Mouse (Mus musculus): ENCODE results near the gene Ifnk. TPM values are rescaled to one million over a fixed set of nuclear protein-coding genes. Genes with fewer than 3 reads are reported as not detected.

The Ifnk gene
- polyA plus RNA-seq, 1 experiment, result not detected

DNA sequence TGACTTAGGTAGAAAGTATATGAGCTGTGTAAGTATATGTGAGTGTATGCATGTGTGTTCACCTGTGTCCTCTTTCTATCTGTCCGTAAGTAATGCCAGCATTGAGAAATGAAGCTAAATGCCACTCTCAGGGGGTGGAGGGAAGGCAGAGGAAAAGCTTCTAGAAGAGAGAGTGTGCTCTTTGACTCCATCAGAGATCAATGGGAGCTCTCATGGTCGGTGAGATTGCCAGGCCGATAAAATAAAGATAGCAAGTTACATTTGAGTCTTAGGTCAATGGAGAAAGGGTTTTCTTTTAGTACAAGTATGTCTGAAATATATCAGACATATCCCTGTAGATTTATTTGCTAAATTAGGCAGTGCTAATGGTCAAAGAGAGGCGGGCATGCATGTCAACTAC is 3.5 kb upstream of the Ifnk start:
- TF ChIP-seq POLR2AphosphoS2 (IDR thresholded peaks at IDR 0.05; ENCODE audit: insufficient read length, low read depth), result no peak
- H3K27me3 ChIP-seq (ENCODE audit: control insufficient read depth, insufficient read depth, insufficient read length), result no peaks in the 10 kb centered on the region
- H3ac ChIP-seq (ENCODE audit: control insufficient read depth, insufficient read length), result no peak overlapping the region
- no peak overlapping the region for H3K4me2 ChIP-seq (ENCODE audit: low read depth)
- H3K36me3 ChIP-seq (ENCODE audit: control insufficient read depth, insufficient read depth), result no peaks in the 10 kb centered on the region
- H3K79me2 ChIP-seq (ENCODE audit: control insufficient read depth, insufficient read depth), result no peaks in the 10 kb centered on the region
- no peak overlapping the region for H3K4me3 ChIP-seq

DNA sequence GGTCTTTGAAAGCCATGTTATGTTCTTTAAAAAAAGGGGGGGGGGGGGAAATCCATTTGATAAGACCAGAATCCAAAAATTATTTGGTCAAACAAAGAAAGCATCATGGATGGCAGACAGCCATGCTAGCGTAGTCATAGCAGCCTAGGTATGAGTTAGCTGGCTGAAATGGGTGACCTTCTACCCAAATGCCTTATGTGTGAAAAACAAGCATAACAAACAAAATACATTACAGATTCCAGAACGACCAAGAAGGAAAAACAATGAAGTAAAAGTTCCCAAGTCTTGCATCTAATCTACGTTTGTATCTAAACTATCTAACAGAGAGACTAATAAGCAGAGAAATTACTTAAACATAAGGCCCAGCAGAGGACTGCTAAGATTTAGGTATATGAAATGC is 1.1 kb upstream of the Ifnk start:
- Histone ChIP-seq H3ac (ENCODE audit: control insufficient read depth, insufficient read length) (no peak overlapping the region), H3K4me2 (ENCODE audit: low read depth) (no peak overlapping the region)
- TF ChIP-seq POLR2AphosphoS2 (IDR thresholded peaks at IDR 0.05; ENCODE audit: insufficient read length, low read depth), result no peak
- TF ChIP-seq E2F4 (IDR thresholded peaks at IDR 0.05; ENCODE audit: insufficient read depth), result no peak
- no peak for TF ChIP-seq CEBPB (IDR thresholded peaks at IDR 0.05; ENCODE audit: insufficient read depth, poor library complexity, severe bottlenecking)
- TF ChIP-seq REST (IDR thresholded peaks at IDR 0.05; ENCODE audit: insufficient read depth, insufficient read length), result no peak
- TF ChIP-seq MYOG (IDR thresholded peaks at IDR 0.05; ENCODE audit: control insufficient read depth in 1 of 3, insufficient read depth in 1 of 3, insufficient read length in 2 of 3, low read depth in 2 of 3), result no peak
- TF ChIP-seq USF1 (IDR thresholded peaks at IDR 0.05; ENCODE audit: low read depth), result no peak
- TF ChIP-seq MYOD1 (IDR thresholded peaks at IDR 0.05; ENCODE audit: control insufficient read depth in 1 of 3, insufficient read length in 2 of 3, low read depth in 2 of 3), result no peak
- TF ChIP-seq TCF3 (IDR thresholded peaks at IDR 0.05; ENCODE audit: insufficient read length, low read depth), result no peak
- TF ChIP-seq SRF (IDR thresholded peaks at IDR 0.05; ENCODE audit: control insufficient read depth, insufficient read length, low read depth), result no peak
- no peak for TF ChIP-seq TCF12 (IDR thresholded peaks at IDR 0.05; ENCODE audit: insufficient read depth, poor library complexity, severe bottlenecking)
- TF ChIP-seq POLR2A (IDR thresholded peaks at IDR 0.05; ENCODE audit: insufficient read length, low read depth), result no peak
- no peak for TF ChIP-seq MAX (IDR thresholded peaks at IDR 0.05; ENCODE audit: low read depth)

DNA sequence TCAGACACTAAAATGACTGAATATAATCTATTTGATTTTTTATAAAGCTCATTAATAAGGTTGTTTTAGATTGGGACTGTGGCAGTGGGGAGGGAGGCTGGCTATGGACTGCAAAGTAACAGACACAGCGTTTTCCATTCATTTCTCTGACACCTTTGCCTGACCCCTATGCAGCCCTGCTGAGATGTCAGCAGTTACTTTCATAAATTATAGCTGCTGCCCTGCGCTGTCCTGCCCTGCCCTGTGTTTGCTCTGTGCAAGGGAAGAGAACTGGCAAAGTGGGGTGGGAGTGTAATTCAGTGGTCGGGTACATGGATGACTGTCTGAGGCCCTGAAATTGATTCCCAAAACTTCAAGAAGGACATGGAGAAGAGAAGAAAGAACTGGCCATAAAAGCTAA is 2.2 kb downstream of the Ifnk start:
- Histone ChIP-seq H3K79me2 (ENCODE audit: control insufficient read depth, insufficient read depth) (no peaks in the 10 kb centered on the region), H3K4me3 (no peak overlapping the region), H3K4me2 (ENCODE audit: low read depth) (no peak overlapping the region), H3K36me3 (ENCODE audit: control insufficient read depth, insufficient read depth) (no peaks in the 10 kb centered on the region), H3ac (ENCODE audit: control insufficient read depth, insufficient read length) (no peak overlapping the region), H3K27me3 (ENCODE audit: control insufficient read depth, insufficient read depth, insufficient read length) (no peaks in the 10 kb centered on the region)
- TF ChIP-seq MAX (IDR thresholded peaks at IDR 0.05; ENCODE audit: low read depth) (no peak), POLR2A (IDR thresholded peaks at IDR 0.05; ENCODE audit: insufficient read length, low read depth) (no peak)

More for the DNA sequence above, 1.1 kb upstream of the Ifnk start:
- Histone ChIP-seq H3K4me3 (no peak overlapping the region), H3K27me3 (ENCODE audit: control insufficient read depth, insufficient read depth, insufficient read length) (no peaks in the 10 kb centered on the region), H3K79me2 (ENCODE audit: control insufficient read depth, insufficient read depth) (no peaks in the 10 kb centered on the region), H3K36me3 (ENCODE audit: control insufficient read depth, insufficient read depth) (no peaks in the 10 kb centered on the region)

DNA sequence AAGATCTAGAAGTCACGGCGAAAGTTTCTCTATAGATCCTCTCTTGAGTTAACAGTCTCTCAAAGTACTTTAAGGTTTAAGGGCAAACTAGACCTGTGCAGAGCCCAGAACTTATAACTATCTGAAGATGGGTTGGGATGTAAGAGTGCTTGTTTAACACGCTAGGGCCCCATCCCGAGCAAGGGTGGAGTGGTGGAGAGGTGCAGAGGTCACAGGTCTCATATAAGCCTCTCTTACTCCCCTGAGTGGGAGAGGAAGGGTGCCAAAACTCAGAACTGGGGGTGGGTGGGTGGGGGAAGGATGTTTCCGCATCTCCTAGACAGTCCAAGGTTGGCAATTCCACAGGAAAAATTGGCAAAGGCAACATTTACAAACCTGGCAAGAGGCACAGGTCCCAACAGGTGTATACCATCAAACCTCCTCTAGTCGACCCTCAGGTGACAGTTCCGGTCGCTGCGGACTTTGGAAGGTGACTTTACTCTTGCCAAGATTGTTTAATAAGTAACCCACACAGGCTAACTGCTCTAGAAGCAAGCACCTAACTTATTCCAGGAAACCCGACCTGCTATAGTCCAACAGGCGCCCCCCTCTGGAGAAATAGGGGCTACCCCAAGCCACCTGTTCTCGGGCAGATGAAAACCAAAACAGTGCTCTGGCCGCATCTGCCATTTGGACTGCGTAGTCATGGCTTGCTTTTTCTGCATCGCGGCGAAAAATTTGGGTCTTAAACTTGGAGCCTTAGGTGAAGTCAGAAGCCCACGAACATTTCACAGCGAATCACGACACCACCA is 3.5 kb downstream of the Ifnk start:
- no peaks in the 10 kb centered on the region for H3K79me2 ChIP-seq (ENCODE audit: control insufficient read depth, insufficient read depth)
- H3K4me3 ChIP-seq, result no peak overlapping the region
- H3K4me2 ChIP-seq (ENCODE audit: low read depth), result peak overlapping the region; percentile 90
- H3K36me3 ChIP-seq (ENCODE audit: control insufficient read depth, insufficient read depth), result no peaks in the 10 kb centered on the region
- no peak for TF ChIP-seq POLR2AphosphoS2 (IDR thresholded peaks at IDR 0.05; ENCODE audit: insufficient read length, low read depth)
- no peak for TF ChIP-seq SRF (IDR thresholded peaks at IDR 0.05; ENCODE audit: control insufficient read depth, insufficient read length, low read depth)
- no peak overlapping the region for H3ac ChIP-seq (ENCODE audit: control insufficient read depth, insufficient read length)
- H3K27me3 ChIP-seq (ENCODE audit: control insufficient read depth, insufficient read depth, insufficient read length), result no peaks in the 10 kb centered on the region

DNA sequence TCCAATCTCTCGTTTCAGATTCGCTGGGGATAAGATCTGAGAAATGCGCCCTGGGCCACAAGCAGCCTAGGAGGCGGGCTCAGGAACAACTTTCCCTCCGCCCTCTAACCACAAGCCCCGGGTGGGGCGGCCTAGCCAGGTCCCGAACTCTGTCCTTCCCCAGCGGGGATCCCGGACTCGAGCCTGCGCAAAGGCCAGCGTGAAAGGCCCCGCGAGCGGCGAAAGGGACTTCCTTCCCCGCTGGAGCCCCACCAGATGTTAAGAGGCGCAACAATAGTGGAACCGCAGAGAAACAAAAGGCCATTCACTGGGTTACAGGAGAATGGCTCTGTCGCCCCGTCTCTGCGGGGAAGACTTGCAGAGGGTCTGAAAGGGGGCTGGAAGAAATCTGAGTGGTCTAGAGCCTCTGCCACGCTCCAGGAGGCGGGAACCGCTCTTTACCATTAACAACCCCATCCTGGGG is 4.3 kb downstream of the Ifnk start:
- no peaks in the 10 kb centered on the region for H3K79me2 ChIP-seq (ENCODE audit: control insufficient read depth, insufficient read depth)
- peak overlapping the region; percentile 26 for H3K4me3 ChIP-seq
- H3K4me2 ChIP-seq (ENCODE audit: low read depth), result peak overlapping the region; percentile 90
- no peak for TF ChIP-seq TCF12 (IDR thresholded peaks at IDR 0.05; ENCODE audit: insufficient read depth, poor library complexity, severe bottlenecking)
- TF ChIP-seq REST (IDR thresholded peaks at IDR 0.05; ENCODE audit: insufficient read depth, insufficient read length), result no peak
- no peak for TF ChIP-seq MYOG (IDR thresholded peaks at IDR 0.05; ENCODE audit: control insufficient read depth in 1 of 3, insufficient read depth in 1 of 3, insufficient read length in 2 of 3, low read depth in 2 of 3)
- TF ChIP-seq MYOD1 (IDR thresholded peaks at IDR 0.05; ENCODE audit: control insufficient read depth in 1 of 3, insufficient read length in 2 of 3, low read depth in 2 of 3), result no peak
- no peak for TF ChIP-seq POLR2A (IDR thresholded peaks at IDR 0.05; ENCODE audit: insufficient read length, low read depth)
- H3K36me3 ChIP-seq (ENCODE audit: control insufficient read depth, insufficient read depth), result no peaks in the 10 kb centered on the region
- H3K27me3 ChIP-seq (ENCODE audit: control insufficient read depth, insufficient read depth, insufficient read length), result no peaks in the 10 kb centered on the region
- H3ac ChIP-seq (ENCODE audit: control insufficient read depth, insufficient read length), result no peak overlapping the region
